Mouse (Mus musculus): Measurements from ENCODE around the gene Bcar3. TPM values are rescaled to one million over a fixed set of nuclear protein-coding genes. Genes with fewer than 3 reads are reported as not detected.

Gene Bcar3
- polyA plus RNA-seq, 1 experiment from 2014 or later = 4.5 TPM

MicroRNA genes within 50 kb of the gene (microRNA counts, 519-probe panel; counts per million panel counts)
- microRNA mmu-miR-760 = 2,159 counts per million, percentile 32 among the panel's probes with 10 or more counts

Small RNA genes lying within 50 kb of the gene (microRNA-seq; reads per million reads assigned to microRNA genes)
- 25.3 reads per million, percentile 36 among the genes with 10 or more reads in this experiment for gene Mir760
- not detected for gene Mir7657

Other genes with a start within 250 kb of the Bcar3 start
- gene Abca4, start 249.7 kb upstream of the Bcar3 start, polyA plus RNA-seq (2015; fragmentation: Nextera tagmentation; extraction: Ambion mirVana) = 3.4 and 3.5 TPM in 2 replicates
- 52.5 and 59.9 TPM in 2 replicates for gene Gclm, start 48.6 kb upstream of the Bcar3 start, polyA plus RNA-seq (2015; fragmentation: Nextera tagmentation; extraction: Ambion mirVana)
- 37.8 and 42.4 TPM in 2 replicates for gene Dnttip2, start 19.7 kb upstream of the Bcar3 start, polyA plus RNA-seq (2015; fragmentation: Nextera tagmentation; extraction: Ambion mirVana)

Data from heart, embryonic 16.5 days (tissue).